Mouse (Mus musculus) kidney, postnatal 4 days (tissue): ENCODE data around the gene Gpr101.

Source experiments
- DNase-seq, 2 experiments: peaks; one replicate each; pipeline ENCODE4 v3.0.0; 2021; ENCODE audit warnings: mixed read lengths in 2 of 2

Gene Gpr101

GRCm38 (mm10) chrX:57503634-57504033 is at the start of gene Gpr101:
TSS of gene Gpr101 (minus strand) at chrX:57503757.
- DNase-seq, result peak; percentile 2 to 8

GRCm38 (mm10) chrX:57521117-57522095 is 17.8 kb upstream of the Gpr101 start:
- DNase-seq, result peak; percentile 12 to 20

GRCm38 (mm10) chrX:57506247-57506646 is 2.7 kb upstream of the Gpr101 start:
- no peak for DNase-seq
